8 mouse cellular contexts compared by ENCODE assay signal in the genomic region with DNA sequence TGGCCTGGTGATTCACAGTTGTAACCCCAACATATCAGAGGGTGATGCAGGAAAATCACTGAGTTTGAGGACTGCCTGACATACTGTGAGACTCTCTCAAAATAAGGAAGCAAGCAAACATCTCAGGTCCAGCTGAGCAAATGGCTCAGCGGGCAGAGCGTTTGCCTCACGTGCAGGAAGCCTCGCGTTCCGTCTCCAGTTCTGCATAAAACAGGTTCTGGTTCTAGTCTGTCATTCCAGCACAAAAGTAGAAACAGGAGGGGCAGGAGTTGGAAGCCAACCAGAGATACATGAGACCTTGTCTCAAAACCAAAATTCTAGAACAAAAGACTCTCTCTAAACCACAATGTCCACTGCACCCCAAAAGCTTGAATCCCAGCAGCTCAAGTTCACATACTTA. TPM values are rescaled to one million over a fixed set of nuclear protein-coding genes. Genes with fewer than 3 reads are reported as not detected.
DNase-seq lines count a peak whose midpoint lies in the region; ATAC-seq and TF ChIP-seq lines count a peak whose summit lies in the region.

No protein-coding gene starts in this region.

- peaks cover 40% of the 10 kb centered on the region for H3K4me1 ChIP-seq in heart, embryonic 12.5 days (replicated peaks)
- H3K4me1 ChIP-seq in hindbrain, embryonic 16.5 days (ENCODE audit: control insufficient read depth, insufficient read depth, low read depth, low read length), result peaks cover 9% of the 10 kb centered on the region

- H3K36me3 ChIP-seq in heart, embryonic 12.5 days, result no peaks in the 10 kb centered on the region; the same call in 1 of the 2 replicates
- no peaks in the 10 kb centered on the region for H3K36me3 ChIP-seq in hindbrain, embryonic 16.5 days (ENCODE audit: control insufficient read depth, insufficient read depth, low read length)

- no peaks in the 10 kb centered on the region for H3K27me3 ChIP-seq in heart, embryonic 12.5 days (replicated peaks)
- H3K27me3 ChIP-seq in hindbrain, embryonic 16.5 days (replicated peaks; ENCODE audit: control insufficient read depth, insufficient read depth, low read length), result no peaks in the 10 kb centered on the region

- 2% methylated on average over 6 of the region's 6 CpGs for WGBS in heart, embryonic 12.5 days
- 1% methylated on average over 6 of the region's 6 CpGs for WGBS in hindbrain, embryonic 16.5 days

- H3K9ac ChIP-seq in heart, embryonic 12.5 days, result peak overlapping the region; percentile 76
- peak overlapping the region; percentile 78 for H3K9ac ChIP-seq in hindbrain, embryonic 16.5 days (ENCODE audit: low read depth, low read length)

- no peak for TF ChIP-seq CTCF in brain, embryonic 14.5 days (IDR thresholded peaks at IDR 0.05; ENCODE audit: borderline replicate concordance, extremely low read depth, insufficient read depth, insufficient read length)

- TF ChIP-seq POLR2A in brain, embryonic 14.5 days (IDR thresholded peaks at IDR 0.05; ENCODE audit: borderline replicate concordance, extremely low read depth, insufficient read depth, insufficient read length, poor library complexity, severe bottlenecking), result no peak

- peak overlapping the region; percentile 37 for H3K27ac ChIP-seq in heart, embryonic 12.5 days (ENCODE audit: poor library complexity, severe bottlenecking)
- peak overlapping the region; percentile 60 for H3K27ac ChIP-seq in hindbrain, embryonic 16.5 days (ENCODE audit: low read depth, low read length)

- H3K9me3 ChIP-seq in heart, embryonic 12.5 days (replicated peaks), result no peaks in the 10 kb centered on the region
- H3K9me3 ChIP-seq in hindbrain, embryonic 16.5 days (ENCODE audit: control insufficient read depth, low read length), result no peaks in the 10 kb centered on the region

- H3K4me2 ChIP-seq in heart, embryonic 12.5 days, result peak overlapping the region; percentile 76
- peak overlapping the region; percentile 70 for H3K4me2 ChIP-seq in hindbrain, embryonic 16.5 days (ENCODE audit: low read length)

- peak overlapping the region; percentile 60 for H3K4me3 ChIP-seq in heart, embryonic 12.5 days
- peak overlapping the region; percentile 58 for H3K4me3 ChIP-seq in hindbrain, embryonic 16.5 days (ENCODE audit: low read length)

- ATAC-seq in heart, embryonic 12.5 days (ENCODE audit: insufficient number of reproducible peaks, low FRiP score), result no peak
- ATAC-seq in hindbrain, embryonic 16.5 days, result no peak
- peak; percentile 34 for ATAC-seq in megakaryocyte, adult 5-6 weeks (ENCODE audit: poor library complexity, severe bottlenecking)

- DNase-seq in heart, adult 9 months (ENCODE audit: low spot score in 2 of 2), result no peak
- peak; percentile 33 for DNase-seq in brain, embryonic 14.5 days (ENCODE audit: low read depth)
- DNase-seq in right cerebral cortex, postnatal 25 days, result no peak
- DNase-seq in Muller cell, postnatal 12 days (ENCODE audit: inconsistent ontology term), result no peak
- DNase-seq in gastrocnemius, postnatal 25 days, result no peak

RNA-seq across cellular contexts. Expression of a gene that starts 0.5 kb away (rescaled TPM):
- polyA plus RNA-seq in heart, embryonic 12.5 days (2016; fragmentation: Nextera tagmentation; extraction: Ambion mirVana), result 2.7 and 3.8 TPM in 2 replicates
- 15.7 and 16.1 TPM in 2 replicates for polyA plus RNA-seq in brain, embryonic 14.5 days (2012; rRNA removed)
- 9.7 and 9.8 TPM in 2 replicates for polyA plus RNA-seq in hindbrain, embryonic 16.5 days (2015; fragmentation: Nextera tagmentation; extraction: Ambion mirVana)
- total RNA-seq in megakaryocyte, adult 5-6 weeks (2015), result 0.22 and 1.0 TPM in 2 replicates
- 0.53 TPM in 1 of 2 replicates, not detected in the other for total RNA-seq in megakaryocyte, adult 5-6 weeks (2017)
- total RNA-seq in gastrocnemius, postnatal 25 days (2021), result under 1 TPM; 0.38 to 0.51 TPM

RNA-seq across cellular contexts. Expression of a gene that starts 0.6 kb away (rescaled TPM):
- 38.3 and 38.4 TPM in 2 replicates for polyA plus RNA-seq in heart, embryonic 12.5 days (2016; fragmentation: Nextera tagmentation; extraction: Ambion mirVana)
- polyA plus RNA-seq in brain, embryonic 14.5 days (2012; rRNA removed), result 28.6 and 46.8 TPM in 2 replicates
- 56.5 and 61.0 TPM in 2 replicates for polyA plus RNA-seq in hindbrain, embryonic 16.5 days (2015; fragmentation: Nextera tagmentation; extraction: Ambion mirVana)
- total RNA-seq in megakaryocyte, adult 5-6 weeks (2015), result 40.9 and 48.2 TPM in 2 replicates
- 8.0 and 14.1 TPM in 2 replicates for total RNA-seq in megakaryocyte, adult 5-6 weeks (2017)
- total RNA-seq in gastrocnemius, postnatal 25 days (2021), result 10 to 100 TPM in 1 of 2 experiments, 1 to 10 TPM in 1; 8.6 to 14.6 TPM

RNA-seq across cellular contexts. Expression of a gene that starts 8.8 kb away (rescaled TPM):
- 10.5 and 12.2 TPM in 2 replicates for polyA plus RNA-seq in heart, embryonic 12.5 days (2016; fragmentation: Nextera tagmentation; extraction: Ambion mirVana)
- polyA plus RNA-seq in brain, embryonic 14.5 days (2012; rRNA removed), result 23.3 and 34.1 TPM in 2 replicates
- 23.6 and 24.3 TPM in 2 replicates for polyA plus RNA-seq in hindbrain, embryonic 16.5 days (2015; fragmentation: Nextera tagmentation; extraction: Ambion mirVana)
- total RNA-seq in megakaryocyte, adult 5-6 weeks (2015), result 36.7 and 44.4 TPM in 2 replicates
- 66.4 and 92.7 TPM in 2 replicates for total RNA-seq in megakaryocyte, adult 5-6 weeks (2017)
- total RNA-seq in gastrocnemius, postnatal 25 days (2021), result 1 to 10 TPM; 3.4 to 6.0 TPM

RNA-seq across cellular contexts. Expression of a gene that starts 10.0 kb away (rescaled TPM):
- polyA plus RNA-seq in heart, embryonic 12.5 days (2016; fragmentation: Nextera tagmentation; extraction: Ambion mirVana), result 8.2 and 8.4 TPM in 2 replicates
- 179 and 182 TPM in 2 replicates for polyA plus RNA-seq in brain, embryonic 14.5 days (2012; rRNA removed)
- 106 and 115 TPM in 2 replicates for polyA plus RNA-seq in hindbrain, embryonic 16.5 days (2015; fragmentation: Nextera tagmentation; extraction: Ambion mirVana)
- 0.57 and 0.96 TPM in 2 replicates for total RNA-seq in megakaryocyte, adult 5-6 weeks (2015)
- 0.65 TPM in 1 of 2 replicates, not detected in the other for total RNA-seq in megakaryocyte, adult 5-6 weeks (2017)
- under 1 TPM; 0.56 to 0.83 TPM for total RNA-seq in gastrocnemius, postnatal 25 days (2021)

RNA-seq across cellular contexts. Expression of a gene that starts 28.8 kb away (rescaled TPM):
- 4.8 and 5.8 TPM in 2 replicates for polyA plus RNA-seq in heart, embryonic 12.5 days (2016; fragmentation: Nextera tagmentation; extraction: Ambion mirVana)
- polyA plus RNA-seq in brain, embryonic 14.5 days (2012; rRNA removed), result 7.3 and 8.7 TPM in 2 replicates
- polyA plus RNA-seq in hindbrain, embryonic 16.5 days (2015; fragmentation: Nextera tagmentation; extraction: Ambion mirVana), result 8.1 and 8.7 TPM in 2 replicates
- 3.7 and 4.3 TPM in 2 replicates for total RNA-seq in megakaryocyte, adult 5-6 weeks (2015)
- 6.5 and 6.6 TPM in 2 replicates for total RNA-seq in megakaryocyte, adult 5-6 weeks (2017)
- total RNA-seq in gastrocnemius, postnatal 25 days (2021), result 1 to 10 TPM; 1.6 to 2.7 TPM
